Mouse (Mus musculus) MEL (cell line): Measurements from ENCODE around the gene Zfr. TPM values are rescaled to one million over a fixed set of nuclear protein-coding genes. Genes with fewer than 3 reads are reported as not detected.

Source experiments
- DNase-seq: peaks from one replicate; pipeline ENCODE4 v3.0.0; 2011; ENCODE audit warnings: low read depth, low spot score
- H3K27ac ChIP-seq: 2 replicates; pipeline ENCODE4 v1.5.1; 2012; ENCODE audit warnings: low read depth, mild to moderate bottlenecking, control low read depth, low read length, moderate library complexity; ENCODE audit not compliant: control insufficient read depth
- H3K27me3 ChIP-seq, 2 experiments: fragments of 150-350 bp in 1 of 2; sonication (generic) in 1 of 2; 2 replicates each; pipeline ENCODE4 v1.6.1; 2012; ENCODE audit warnings: low read length in 2 of 2, mild to moderate bottlenecking in 2 of 2, improper control_type of control experiment in 1 of 2, moderate library complexity in 1 of 2; ENCODE audit not compliant: insufficient read depth in 2 of 2, control insufficient read depth in 1 of 2
- H3K36me3 ChIP-seq, 2 experiments: 2 replicates each; pipeline ENCODE4 v1.6.1; 2012 to 2014; ENCODE audit warnings: low read length in 2 of 2, improper control_type of control experiment in 1 of 2, inconsistent platforms in 1 of 2, mild to moderate bottlenecking in 1 of 2; ENCODE audit not compliant: insufficient read depth in 2 of 2, control insufficient read depth in 1 of 2
- H3K4me1 ChIP-seq, 2 experiments: fragments of 150-350 bp in 1 of 2; sonication (generic) in 1 of 2; 2 replicates each; pipeline ENCODE4 v1.6.1; 2012; ENCODE audit warnings: low read length in 2 of 2, improper control_type of control experiment in 1 of 2, mild to moderate bottlenecking in 1 of 2; ENCODE audit not compliant: insufficient read depth in 2 of 2, control insufficient read depth in 1 of 2
- H3K4me3 ChIP-seq, 2 experiments: fragments of 150-350 bp in 1 of 2; sonication (generic) in 1 of 2; 2 replicates each; pipeline ENCODE4 v1.5.1; 2012; ENCODE audit warnings: low read depth in 2 of 2, low read length in 2 of 2, mild to moderate bottlenecking in 2 of 2, moderate library complexity in 2 of 2, control low read depth in 1 of 2, improper control_type of control experiment in 1 of 2; ENCODE audit not compliant: control insufficient read depth in 1 of 2, insufficient read depth in 1 of 2
- H3K79me2 ChIP-seq: 2 replicates; pipeline ENCODE4 v1.6.1; 2012; ENCODE audit warnings: mild to moderate bottlenecking, low read length, moderate library complexity; ENCODE audit not compliant: control insufficient read depth, poor library complexity, insufficient read depth
- H3K9ac ChIP-seq: 2 replicates; pipeline ENCODE4 v1.6.1; 2012; ENCODE audit warnings: low read depth, mild to moderate bottlenecking, control low read depth, low read length, moderate library complexity; ENCODE audit not compliant: control insufficient read depth, poor library complexity, severe bottlenecking
- H3K9me3 ChIP-seq: fragments of 150-350 bp; sonication (generic); replicated peaks from 2 replicates; pipeline ENCODE4 v1.6.1; 2012; ENCODE audit warnings: mild to moderate bottlenecking, low read length, improper control_type of control experiment, moderate library complexity; ENCODE audit not compliant: insufficient read depth
- CHD1 ChIP-seq: IDR thresholded peaks from 2 replicates; pipeline ENCODE4 v1.6.1; 2012; ENCODE audit warnings: low read depth, mild to moderate bottlenecking, inconsistent platforms, low read length, improper control_type of control experiment
- CHD2 ChIP-seq: IDR thresholded peaks from 2 replicates; pipeline ENCODE4 v1.6.1; 2011; ENCODE audit warnings: low read length, improper control_type of control experiment
- E2F4 ChIP-seq: IDR thresholded peaks from 2 replicates; pipeline ENCODE4 v1.6.1; 2011; ENCODE audit warnings: low read depth, low read length, improper control_type of control experiment, borderline replicate concordance
- EP300 ChIP-seq, 2 experiments: IDR thresholded peaks; 2 replicates each; pipeline ENCODE4 v1.6.1; 2011; ENCODE audit warnings: improper control_type of control experiment in 2 of 2, low read length in 2 of 2, low read depth in 1 of 2, mild to moderate bottlenecking in 1 of 2
- GABPA ChIP-seq: IDR thresholded peaks from 2 replicates; pipeline ENCODE4 v1.6.1; 2012; ENCODE audit warnings: low read depth, mild to moderate bottlenecking, inconsistent platforms, low read length, improper control_type of control experiment, moderate library complexity
- JUND ChIP-seq: IDR thresholded peaks from 2 replicates; pipeline ENCODE4 v1.6.1; 2011; ENCODE audit warnings: low read depth, mild to moderate bottlenecking, improper control_type of control experiment, low read length
- MAZ ChIP-seq: IDR thresholded peaks from 2 replicates; pipeline ENCODE4 v1.6.1; 2012; ENCODE audit warnings: low read depth, mild to moderate bottlenecking, inconsistent platforms, low read length, improper control_type of control experiment
- MEF2A ChIP-seq: IDR thresholded peaks from 2 replicates; pipeline ENCODE4 v1.6.1; 2014; ENCODE audit warnings: low read depth, mild to moderate bottlenecking, inconsistent platforms, low read length, improper control_type of control experiment; ENCODE audit not compliant: poor library complexity, insufficient replicate concordance, severe bottlenecking; ENCODE audit errors: extremely low read depth
- MYB ChIP-seq: IDR thresholded peaks from 2 replicates; pipeline ENCODE4 v1.6.1; 2011; ENCODE audit warnings: mild to moderate bottlenecking, low read depth, low read length, improper control_type of control experiment
- POLR2AphosphoS5 ChIP-seq: IDR thresholded peaks from 2 replicates; pipeline ENCODE4 v1.6.1; 2012; ENCODE audit warnings: low read depth, borderline replicate concordance, mild to moderate bottlenecking, inconsistent platforms, low read length, moderate library complexity, mixed read lengths
- SIN3A ChIP-seq: IDR thresholded peaks from 2 replicates; pipeline ENCODE4 v1.6.1; 2012; ENCODE audit warnings: low read length, improper control_type of control experiment, inconsistent platforms
- SMC3 ChIP-seq: IDR thresholded peaks from 2 replicates; pipeline ENCODE4 v1.6.1; 2011; ENCODE audit warnings: low read depth, low read length, improper control_type of control experiment
- UBTF ChIP-seq: IDR thresholded peaks from 2 replicates; pipeline ENCODE4 v1.6.1; 2012; ENCODE audit warnings: low read depth, mild to moderate bottlenecking, inconsistent platforms, low read length, improper control_type of control experiment, moderate library complexity, borderline replicate concordance; ENCODE audit not compliant: insufficient read depth
- USF1 ChIP-seq: IDR thresholded peaks from 2 replicates; pipeline ENCODE4 v1.6.1; 2014; ENCODE audit warnings: low read depth, mild to moderate bottlenecking, inconsistent platforms, low read length, improper control_type of control experiment, moderate library complexity
- USF2 ChIP-seq, 2 experiments: IDR thresholded peaks; 2 replicates each; pipeline ENCODE4 v1.6.1; 2011 to 2012; ENCODE audit warnings: improper control_type of control experiment in 2 of 2, low read length in 2 of 2, borderline replicate concordance in 1 of 2, inconsistent platforms in 1 of 2, low read depth in 1 of 2, mild to moderate bottlenecking in 1 of 2; ENCODE audit not compliant: insufficient read depth in 1 of 2
- ZC3H11A ChIP-seq: IDR thresholded peaks from 2 replicates; pipeline ENCODE4 v1.6.1; 2012; ENCODE audit warnings: low read depth, mild to moderate bottlenecking, inconsistent platforms, low read length, improper control_type of control experiment
- ZMIZ1 ChIP-seq: IDR thresholded peaks from 2 replicates; pipeline ENCODE4 v1.6.1; 2012; ENCODE audit warnings: low read depth, mild to moderate bottlenecking, inconsistent platforms, low read length, improper control_type of control experiment, moderate library complexity
- polyA plus RNA-seq, 2 experiments: library from polyadenylated mRNA; stranded (reverse) in 1 of 2; unstranded in 1 of 2; fragments of >175 nt in 1 of 2; fragments of >200 nt in 1 of 2; gene quantifications; 2 replicates each; pipeline versions ENCODE4 v1.2.1 to v1.2.4; 2012; ENCODE audit warnings: low replicate concordance in 2 of 2, low read depth in 1 of 2; ENCODE audit not compliant: insufficient read length in 2 of 2, insufficient read depth in 1 of 2, missing spikeins in 1 of 2
- total RNA-seq: library from RNA; depleted of rRNA; stranded (reverse); fragments of 300-350 nt; gene quantifications from 2 replicates; pipeline ENCODE4 v1.2.3, GENCODE M21; 2012

The Zfr gene
- total and polyA plus RNA-seq, 3 experiments = 54.4 to 199 (median 108) TPM

DNA sequence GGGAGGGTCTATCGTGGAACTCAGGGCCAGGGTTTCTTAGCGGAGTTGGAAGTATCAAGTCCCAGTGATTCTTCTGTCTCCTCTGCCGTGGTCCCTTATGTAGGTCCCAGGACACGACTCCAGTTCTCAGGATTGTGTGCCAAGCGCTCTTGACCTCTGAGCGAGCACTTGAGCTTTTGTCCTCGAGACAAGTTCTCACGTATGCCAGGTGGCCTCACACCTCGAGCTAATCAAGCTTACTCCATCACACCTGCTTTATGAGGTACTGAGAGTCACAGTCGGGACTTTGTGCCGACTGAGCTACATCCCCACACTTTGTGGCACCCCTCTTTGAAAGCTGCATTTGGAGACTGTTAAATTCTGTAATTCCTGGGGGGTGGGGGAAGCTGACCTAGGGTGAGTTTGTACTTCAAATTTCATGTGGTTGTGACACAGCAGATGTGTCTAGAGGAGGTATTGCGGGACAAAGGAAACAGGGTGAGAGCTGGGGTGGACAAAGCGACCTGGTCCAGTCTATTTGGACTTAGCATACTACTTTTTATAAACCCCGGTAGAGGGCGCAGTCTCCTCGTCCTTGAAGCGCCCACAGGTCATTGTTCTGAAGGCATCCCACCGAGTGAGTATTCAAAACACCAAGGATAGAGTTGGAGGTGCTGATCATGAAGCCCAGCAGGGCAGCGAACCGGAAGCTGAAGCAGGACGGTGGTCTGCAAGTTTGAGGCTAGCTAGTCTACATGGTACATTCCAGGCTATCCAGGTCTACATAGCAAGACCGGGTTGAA, 79.0 kb downstream of the Zfr start (continued):
- TF ChIP-seq USF1 = no peak
- no peak for TF ChIP-seq POLR2AphosphoS5
- peak; percentile 96 for TF ChIP-seq SMC3
- peak; percentile 77 for TF ChIP-seq SIN3A

DNA sequence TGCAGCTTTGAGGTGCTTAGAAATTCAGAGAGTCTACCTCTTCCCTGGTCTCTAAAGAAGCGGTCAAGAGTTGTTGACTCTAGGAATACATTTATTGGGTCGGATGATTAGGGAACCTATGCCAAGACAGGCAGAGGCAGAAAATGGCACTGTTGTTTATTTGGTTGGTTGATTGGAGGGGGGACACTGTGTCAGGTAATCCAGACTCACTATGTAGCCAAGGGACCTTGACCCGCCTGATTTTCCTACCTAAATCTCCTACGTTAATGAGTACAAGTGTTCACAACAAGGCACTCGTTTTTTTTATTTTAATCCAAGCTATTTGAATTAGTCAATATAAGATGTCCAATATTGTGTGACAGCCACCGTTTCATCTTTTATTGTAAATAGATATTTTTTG, 79.7 kb downstream of the Zfr start:
- Histone ChIP-seq H3K4me3 (no peak overlapping the region), H3K27me3 (no peaks in the 10 kb centered on the region), H3K4me1 (peaks cover 0 to 33% of the 10 kb centered on the region in 2 experiments), H3K9me3 (no peaks in the 10 kb centered on the region), H3K79me2 (no peaks in the 10 kb centered on the region; the same call in 1 of the 2 replicates), H3K9ac (peak overlapping the region; percentile 44), H3K36me3 (peaks cover 0 to 17% of the 10 kb centered on the region in 2 experiments; a peak in 2 of 4 replicates), H3K27ac (no peak overlapping the region)
- no peak for DNase-seq
- TF ChIP-seq GABPA (no peak), ZC3H11A (no peak), MYB (no peak), POLR2AphosphoS5 (no peak), SMC3 (no peak), E2F4 (no peak), MAZ (no peak), USF2 (IDR thresholded peaks at IDR 0.05; ENCODE audit: borderline replicate concordance in 1 of 2, insufficient read depth in 1 of 2, low read depth in 1 of 2, low read length in 2 of 2) (no peak), MEF2A (no peak), ZMIZ1 (no peak)

DNA sequence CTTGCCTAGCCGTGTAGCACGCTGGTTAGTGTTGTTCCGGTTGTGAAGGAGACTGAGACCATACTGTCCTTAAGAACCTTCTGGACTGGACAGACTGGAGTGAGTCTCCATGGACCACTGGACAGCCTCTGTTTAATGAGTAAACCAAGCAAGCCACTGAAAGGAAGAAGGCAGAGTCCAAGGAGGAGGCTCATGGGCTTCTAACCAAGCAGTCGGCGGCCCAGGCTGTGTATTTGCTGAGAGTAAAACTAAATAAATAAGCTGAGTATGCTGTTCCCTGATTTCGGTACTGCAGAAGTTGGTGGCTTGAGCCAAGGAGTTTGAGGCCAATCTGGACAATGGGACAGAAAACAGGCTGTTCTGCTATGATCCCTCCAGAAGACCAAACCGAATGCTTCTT, 82.4 kb downstream of the Zfr start:
- no peak for DNase-seq
- peaks cover under 1% of the 10 kb centered on the region; the same call in 1 of the 2 replicates for H3K79me2 ChIP-seq
- no peaks in the 10 kb centered on the region for H3K27me3 ChIP-seq
- H3K9me3 ChIP-seq = no peaks in the 10 kb centered on the region
- H3K27ac ChIP-seq = no peak overlapping the region
- TF ChIP-seq UBTF = no peak
- TF ChIP-seq JUND = no peak
- no peak for TF ChIP-seq EP300 (IDR thresholded peaks at IDR 0.05; ENCODE audit: low read depth in 1 of 2, low read length in 2 of 2)
- no peak for TF ChIP-seq CHD2
- TF ChIP-seq ZC3H11A = no peak
- TF ChIP-seq USF1 = no peak
- no peak for TF ChIP-seq CHD1
- H3K4me1 ChIP-seq = peaks cover 3 to 29% of the 10 kb centered on the region in 2 experiments; a peak in 3 of 4 replicates
- H3K36me3 ChIP-seq = peaks cover 0 to 14% of the 10 kb centered on the region in 2 experiments; a peak in 2 of 4 replicates
- H3K9ac ChIP-seq = no peak overlapping the region
- no peak overlapping the region for H3K4me3 ChIP-seq
